Mouse (Mus musculus): Measurements from ENCODE around the gene G0s2. TPM values are rescaled to one million over a fixed set of nuclear protein-coding genes. Genes with fewer than 3 reads are reported as not detected.

Gene G0s2
- polyA plus RNA-seq, 1 experiment from 2014 or later = 50.8 TPM

GRCm38 (mm10) chr1:193227537-193227936 is 45.5 kb downstream of the G0s2 start:
- Histone ChIP-seq H3K9ac (no peak overlapping the region), H3K27me3 (replicated peaks) (no peaks in the 10 kb centered on the region), H3K4me3 (no peak overlapping the region), H3K4me2 (no peak overlapping the region), H3K36me3 (no peaks in the 10 kb centered on the region), H3K4me1 (peaks cover 24% of the 10 kb centered on the region), H3K27ac (replicated peaks) (no peak overlapping the region), H3K9me3 (no peaks in the 10 kb centered on the region)
- 83% methylated on average over 4 of the region's 4 CpGs for WGBS
- no peak for ATAC-seq (ENCODE audit: extremely low read depth, insufficient number of reproducible peaks, low FRiP score, low TSS enrichment)

DNA sequence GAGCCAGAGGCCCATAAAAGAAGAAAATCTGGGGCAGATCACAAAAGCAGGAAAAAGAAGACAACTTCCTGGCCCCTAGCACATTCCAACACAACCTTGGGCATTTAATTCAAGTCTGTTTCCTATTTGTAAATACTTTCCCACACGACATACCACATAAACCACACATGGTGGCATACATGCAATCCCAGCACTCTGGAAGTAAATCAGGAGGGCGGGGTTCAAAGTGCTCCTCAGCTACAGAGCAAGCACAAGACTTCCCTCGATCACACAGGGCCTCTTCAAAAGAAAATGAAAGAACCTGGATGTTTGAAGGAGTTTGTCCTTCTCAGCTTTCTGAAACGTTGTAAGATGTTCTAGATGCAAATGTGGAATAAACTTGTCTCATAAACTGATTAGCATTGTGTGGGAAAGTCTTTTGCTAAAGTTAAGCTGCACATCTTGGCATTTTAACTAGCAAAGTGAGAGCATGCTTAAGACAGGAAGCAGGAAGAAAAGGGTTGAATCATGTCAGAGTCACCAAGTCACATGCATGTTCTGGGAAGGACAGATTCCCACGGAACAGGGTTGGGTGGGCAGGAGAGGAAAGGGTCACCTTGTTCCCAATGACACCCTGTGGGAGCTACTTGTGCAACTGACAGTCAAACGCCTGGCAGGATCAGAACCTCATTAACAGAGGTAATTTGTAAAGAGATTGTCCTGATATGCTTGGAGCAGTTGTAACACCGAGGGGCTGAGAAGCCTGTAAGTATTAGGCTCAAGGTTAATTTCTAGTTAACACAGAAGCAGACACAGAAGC is 46.1 kb downstream of the G0s2 start:
- H3K36me3 ChIP-seq = no peaks in the 10 kb centered on the region
- no peaks in the 10 kb centered on the region for H3K9me3 ChIP-seq
- no peak overlapping the region for H3K27ac ChIP-seq (replicated peaks)
- no peak overlapping the region for H3K4me2 ChIP-seq
- H3K4me3 ChIP-seq = no peak overlapping the region
- H3K4me1 ChIP-seq = peaks cover 23% of the 10 kb centered on the region
- ATAC-seq (ENCODE audit: extremely low read depth, insufficient number of reproducible peaks, low FRiP score, low TSS enrichment) = no peak
- H3K9ac ChIP-seq = no peak overlapping the region
- H3K27me3 ChIP-seq (replicated peaks) = no peaks in the 10 kb centered on the region
- WGBS = 37% methylated on average over 7 of the region's 7 CpGs

DNA sequence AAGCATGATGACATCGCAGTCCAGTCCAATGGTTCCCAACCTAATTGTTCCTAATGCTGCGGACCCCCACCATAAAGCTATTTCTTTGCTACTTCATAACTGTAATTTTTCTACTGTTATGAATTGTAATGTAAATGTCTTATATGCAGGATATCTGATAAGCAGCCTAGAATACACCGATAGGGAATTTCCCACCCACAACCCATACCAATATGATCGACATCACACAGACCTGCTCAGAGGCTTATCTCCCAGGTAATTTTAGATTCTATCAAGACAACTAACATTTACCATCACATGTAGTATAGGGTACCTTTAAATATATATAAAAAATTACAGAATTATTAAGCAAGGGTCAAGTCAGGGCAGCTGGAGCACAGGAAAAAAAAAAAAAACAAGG is 46.9 kb downstream of the G0s2 start:
- Histone ChIP-seq H3K9ac (no peak overlapping the region), H3K9me3 (no peaks in the 10 kb centered on the region), H3K27me3 (replicated peaks) (no peaks in the 10 kb centered on the region), H3K4me1 (peaks cover 20% of the 10 kb centered on the region), H3K4me2 (no peak overlapping the region), H3K36me3 (no peaks in the 10 kb centered on the region), H3K27ac (replicated peaks) (no peak overlapping the region), H3K4me3 (no peak overlapping the region)
- WGBS = 86% methylated on average over 4 of the region's 4 CpGs
- ATAC-seq (ENCODE audit: extremely low read depth, insufficient number of reproducible peaks, low FRiP score, low TSS enrichment) = no peak

GRCm38 (mm10) chr1:193225531-193225930 is 47.5 kb downstream of the G0s2 start:
- Histone ChIP-seq H3K4me2 (no peak overlapping the region), H3K36me3 (no peaks in the 10 kb centered on the region), H3K9me3 (no peaks in the 10 kb centered on the region), H3K4me1 (peaks cover 15% of the 10 kb centered on the region), H3K27ac (replicated peaks) (no peak overlapping the region), H3K27me3 (replicated peaks) (no peaks in the 10 kb centered on the region), H3K9ac (no peak overlapping the region), H3K4me3 (no peak overlapping the region)
- ATAC-seq (ENCODE audit: extremely low read depth, insufficient number of reproducible peaks, low FRiP score, low TSS enrichment) = no peak
- 57% methylated on average over 3 of the region's 3 CpGs for WGBS

Other genes starting within 250 kb of the G0s2 start
- gene Syt14, start 237.4 kb downstream of the G0s2 start, polyA plus RNA-seq (2015; fragmentation: Nextera tagmentation; extraction: Ambion mirVana) = 0.78 and 0.79 TPM in 2 replicates
- gene Diexf, start 142.9 kb downstream of the G0s2 start, polyA plus RNA-seq (2015; fragmentation: Nextera tagmentation; extraction: Ambion mirVana) = 4.9 and 5.7 TPM in 2 replicates
- 5.9 and 6.2 TPM in 2 replicates for gene Irf6, start 120.1 kb downstream of the G0s2 start, polyA plus RNA-seq (2015; fragmentation: Nextera tagmentation; extraction: Ambion mirVana)
- 11.1 and 12.8 TPM in 2 replicates for gene A130010J15Rik, start 105.2 kb downstream of the G0s2 start, polyA plus RNA-seq (2015; fragmentation: Nextera tagmentation; extraction: Ambion mirVana)
- 1.3 and 1.4 TPM in 2 replicates for gene Traf3ip3, start 71.5 kb downstream of the G0s2 start, polyA plus RNA-seq (2015; fragmentation: Nextera tagmentation; extraction: Ambion mirVana)
- gene Lamb3, start 65.5 kb downstream of the G0s2 start, polyA plus RNA-seq (2015; fragmentation: Nextera tagmentation; extraction: Ambion mirVana) = 2.3 and 2.5 TPM in 2 replicates
- gene Hsd11b1, start 9.1 kb downstream of the G0s2 start, polyA plus RNA-seq (2015; fragmentation: Nextera tagmentation; extraction: Ambion mirVana) = 1.3 and 1.9 TPM in 2 replicates
- 7.5 and 8.3 TPM in 2 replicates for gene Camk1g, start 97.1 kb upstream of the G0s2 start, polyA plus RNA-seq (2015; fragmentation: Nextera tagmentation; extraction: Ambion mirVana)